Mouse (Mus musculus) heart, embryonic 15.5 days (tissue): ENCODE data around the gene Mon2. TPM values are rescaled to one million over a fixed set of nuclear protein-coding genes. Genes with fewer than 3 reads are reported as not detected.

Experiments used
- ATAC-seq: fragments of 200-750 bp; cut with Nextera tagmentation; replicated peaks from 2 replicates; pipeline ENCODE4 v1.8.0; 2017; ENCODE audit warnings: low read depth, moderate TSS enrichment; ENCODE audit not compliant: insufficient number of reproducible peaks, insufficient read depth, low FRiP score
- H3K27ac ChIP-seq: fragments of 300-500 bp; sonication (generic); 2 replicates; pipeline ENCODE4 v1.5.1; 2015; ENCODE audit warnings: mild to moderate bottlenecking, inconsistent platforms
- H3K27me3 ChIP-seq: fragments of 300-500 bp; sonication (generic); 2 replicates; pipeline ENCODE4 v1.6.1; 2015; ENCODE audit warnings: inconsistent platforms
- H3K36me3 ChIP-seq: fragments of 300-500 bp; sonication (generic); 2 replicates; pipeline ENCODE4 v1.6.1; 2015; ENCODE audit warnings: mild to moderate bottlenecking, inconsistent platforms
- H3K4me1 ChIP-seq: fragments of 300-500 bp; sonication (generic); replicated peaks from 2 replicates; pipeline ENCODE4 v1.6.1; 2015; ENCODE audit warnings: inconsistent platforms
- H3K4me2 ChIP-seq: fragments of 300-500 bp; sonication (generic); 2 replicates; pipeline ENCODE4 v1.6.1; 2015; ENCODE audit warnings: inconsistent platforms, mild to moderate bottlenecking, moderate library complexity
- H3K4me3 ChIP-seq: fragments of 300-500 bp; sonication (generic); 2 replicates; pipeline ENCODE4 v1.5.1; 2015; ENCODE audit warnings: mild to moderate bottlenecking, inconsistent platforms
- H3K9ac ChIP-seq: fragments of 300-500 bp; sonication (generic); 2 replicates; pipeline ENCODE4 v1.6.1; 2015; ENCODE audit warnings: mild to moderate bottlenecking, inconsistent platforms
- H3K9me3 ChIP-seq: fragments of 300-500 bp; sonication (generic); replicated peaks from 2 replicates; pipeline ENCODE4 v1.6.1; 2016; ENCODE audit warnings: inconsistent platforms
- WGBS: fragments of 180-500 bp; shearing (Covaris S2); methylation state at CpG from one replicate; pipeline ENCODE4 v1.1.7; 2015; ENCODE audit warnings: mixed read lengths; 5-methylcytosine and 5-hydroxymethylcytosine counted together
- polyA plus RNA-seq: library from polyadenylated mRNA; unstranded; fragments of >200 nt; fragmentation: Nextera tagmentation; extraction: Ambion mirVana; gene quantifications from 2 replicates; pipeline ENCODE4 v1.2.1, GENCODE M21; 2015

Mon2 gene
- polyA plus RNA-seq, 1 experiment from 2014 or later: 16.5 TPM

GRCm38 (mm10) chr10:122989916-122990315, 86.4 kb downstream of the Mon2 start:
- no peak for ATAC-seq
- H3K4me1 ChIP-seq: peaks cover 44% of the 10 kb centered on the region
- no peak overlapping the region for H3K4me3 ChIP-seq
- no peak overlapping the region for H3K9ac ChIP-seq
- peaks cover 9% of the 10 kb centered on the region; the same call in 1 of the 2 replicates for H3K36me3 ChIP-seq
- no peaks in the 10 kb centered on the region for H3K9me3 ChIP-seq
- peak overlapping the region; percentile 22 for H3K4me2 ChIP-seq
- 72% methylated on average over 9 of the region's 9 CpGs for WGBS
- H3K27ac ChIP-seq: peak overlapping the region; percentile 95
- no peaks in the 10 kb centered on the region for H3K27me3 ChIP-seq

DNA sequence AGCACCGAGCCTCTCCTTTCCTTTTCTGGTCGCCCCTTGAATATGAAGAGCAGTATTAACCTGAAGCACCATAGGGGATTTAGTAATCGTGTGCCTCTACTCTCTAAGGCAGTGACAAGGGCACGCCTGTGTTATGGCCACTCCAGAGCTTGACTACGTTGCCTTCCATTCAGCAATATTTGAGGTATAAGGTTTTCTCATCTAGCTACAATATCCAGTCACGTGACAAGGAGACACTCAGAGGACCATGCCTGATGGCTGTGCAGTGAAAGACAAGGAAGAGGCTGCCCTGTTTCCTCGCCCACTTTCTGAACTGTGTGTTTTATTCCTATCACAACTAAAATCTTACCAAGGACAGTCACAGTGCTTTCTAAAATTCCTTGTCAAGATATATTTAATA, 87.9 kb downstream of the Mon2 start:
- Histone ChIP-seq H3K4me2 (peak overlapping the region; percentile 75), H3K9ac (peak overlapping the region; percentile 29; the same call in 1 of the 2 replicates), H3K27ac (peak overlapping the region; percentile 100), H3K36me3 (no peaks in the 10 kb centered on the region; the same call in 1 of the 2 replicates), H3K4me3 (peak overlapping the region; percentile 26), H3K4me1 (peaks cover 49% of the 10 kb centered on the region), H3K9me3 (no peaks in the 10 kb centered on the region), H3K27me3 (no peaks in the 10 kb centered on the region)
- 55% methylated on average over 7 of the region's 7 CpGs for WGBS
- ATAC-seq: no peak

DNA sequence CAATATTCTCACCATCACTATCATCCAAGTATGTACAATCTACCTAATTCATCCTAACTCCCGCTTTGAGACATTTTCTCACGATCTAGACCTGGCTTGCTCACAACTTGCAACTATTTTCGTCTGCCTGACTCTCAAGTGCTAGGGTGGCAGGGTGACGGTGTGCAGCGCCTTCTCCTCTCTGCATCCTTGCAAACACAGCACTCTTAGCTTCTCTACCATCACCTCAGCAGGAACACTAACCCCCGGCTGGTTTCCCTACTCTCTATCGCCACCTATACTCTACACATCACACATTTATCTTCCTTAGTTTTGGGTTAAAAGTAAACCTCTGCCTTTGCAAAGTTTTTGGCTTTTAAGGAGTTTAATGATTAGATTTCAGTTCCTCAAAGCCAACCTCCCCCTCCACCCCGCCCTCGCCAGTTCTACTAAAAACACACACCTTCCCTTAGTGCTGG, 88.6 kb downstream of the Mon2 start:
- Histone ChIP-seq H3K4me1 (peaks cover 55% of the 10 kb centered on the region), H3K27ac (peak overlapping the region; percentile 100), H3K9me3 (no peaks in the 10 kb centered on the region), H3K4me2 (peak overlapping the region; percentile 75), H3K27me3 (no peaks in the 10 kb centered on the region), H3K9ac (peak overlapping the region; percentile 29; the same call in 1 of the 2 replicates), H3K4me3 (peak overlapping the region; percentile 26), H3K36me3 (no peaks in the 10 kb centered on the region)
- no peak for ATAC-seq
- WGBS: 8% methylated on average over 9 of the region's 9 CpGs

DNA sequence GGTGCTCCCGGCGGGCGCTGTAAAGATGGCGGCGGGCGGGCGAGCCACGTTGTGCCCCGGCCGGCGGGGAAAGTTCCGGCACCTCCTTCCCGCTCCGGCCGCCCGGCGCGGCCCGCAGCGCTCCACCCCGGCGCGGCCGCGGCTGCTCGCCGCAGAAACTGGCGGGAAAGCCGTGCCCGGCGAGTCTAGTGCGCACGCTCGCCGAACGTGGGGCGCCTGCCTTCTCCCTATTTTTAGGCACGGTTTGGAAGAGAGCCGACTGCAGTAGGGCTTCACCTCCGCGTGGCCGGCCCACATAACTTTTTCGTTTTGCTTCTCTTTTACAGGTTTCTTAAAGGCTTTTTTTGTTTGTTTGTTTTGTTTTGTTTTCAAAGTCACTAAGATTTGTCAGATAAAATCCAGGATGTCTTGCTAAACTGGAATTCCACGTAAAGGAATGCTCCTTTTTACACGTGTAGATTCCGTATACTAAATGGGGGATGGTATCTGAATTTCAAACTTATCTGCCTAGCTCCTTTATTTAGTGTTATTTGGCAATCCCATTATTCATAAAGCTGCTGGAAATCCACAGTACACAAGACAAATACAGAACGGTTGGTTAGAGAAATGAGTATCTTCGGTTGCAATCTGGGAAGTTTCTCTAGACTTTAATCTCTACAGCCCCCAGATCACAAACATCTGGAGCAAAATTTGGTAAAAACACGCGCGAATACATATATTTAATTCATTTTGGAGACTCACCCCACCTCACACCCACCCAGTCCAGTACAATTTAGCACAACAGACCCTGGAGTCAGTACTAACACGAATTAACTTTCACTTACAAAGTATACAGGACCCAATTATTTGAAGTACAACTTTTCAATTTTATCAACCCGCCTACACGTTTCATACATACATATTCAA, 89.7 kb downstream of the Mon2 start:
- H3K27me3 ChIP-seq: no peaks in the 10 kb centered on the region
- H3K9ac ChIP-seq: peak overlapping the region; percentile 97
- no peaks in the 10 kb centered on the region for H3K9me3 ChIP-seq
- peak overlapping the region; percentile 100 for H3K27ac ChIP-seq
- peak; percentile 77 for ATAC-seq
- WGBS: 7% methylated on average over 54 of the region's 54 CpGs
- H3K4me2 ChIP-seq: peak overlapping the region; percentile 75
- no peaks in the 10 kb centered on the region for H3K36me3 ChIP-seq
- peaks cover 53% of the 10 kb centered on the region for H3K4me1 ChIP-seq
- peak overlapping the region; percentile 76 for H3K4me3 ChIP-seq

GRCm38 (mm10) chr10:122985515-122986319, 90.6 kb downstream of the Mon2 start:
- peak overlapping the region; percentile 100 for H3K27ac ChIP-seq
- peak overlapping the region; percentile 97 for H3K9ac ChIP-seq
- 2% methylated on average over 61 of the region's 115 CpGs for WGBS
- no peaks in the 10 kb centered on the region for H3K9me3 ChIP-seq
- H3K36me3 ChIP-seq: peaks cover 2% of the 10 kb centered on the region; the same call in 1 of the 2 replicates
- H3K4me2 ChIP-seq: peak overlapping the region; percentile 75
- peaks cover 48% of the 10 kb centered on the region for H3K4me1 ChIP-seq
- ATAC-seq: peak; percentile 88
- no peaks in the 10 kb centered on the region for H3K27me3 ChIP-seq
- peak overlapping the region; percentile 76 for H3K4me3 ChIP-seq

DNA sequence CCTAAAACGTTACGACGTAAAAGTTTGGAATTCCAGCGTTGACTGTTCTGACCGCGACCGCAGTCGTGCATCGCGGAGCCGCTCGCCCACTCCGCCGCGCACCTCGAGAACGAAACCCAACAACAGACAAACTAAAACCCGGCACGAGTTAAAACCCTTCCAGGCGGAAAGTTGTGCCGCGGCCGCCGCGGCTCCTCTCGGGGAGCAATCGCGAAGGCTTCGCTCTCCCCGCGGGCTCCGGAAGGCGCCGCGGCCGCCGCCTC, 91.1 kb downstream of the Mon2 start:
- Histone ChIP-seq H3K4me3 (peak overlapping the region; percentile 76), H3K9me3 (no peaks in the 10 kb centered on the region), H3K27ac (peak overlapping the region; percentile 100), H3K4me2 (peak overlapping the region; percentile 75), H3K36me3 (peaks cover 8% of the 10 kb centered on the region), H3K27me3 (no peaks in the 10 kb centered on the region), H3K4me1 (peaks cover 45% of the 10 kb centered on the region), H3K9ac (peak overlapping the region; percentile 97)
- under 1% methylated on average over 37 of the region's 37 CpGs for WGBS
- no peak for ATAC-seq

GRCm38 (mm10) chr10:122984531-122985251, 91.6 kb downstream of the Mon2 start:
- Histone ChIP-seq H3K9me3 (no peaks in the 10 kb centered on the region), H3K4me3 (peak overlapping the region; percentile 76), H3K4me2 (peak overlapping the region; percentile 75), H3K27me3 (no peaks in the 10 kb centered on the region), H3K36me3 (peaks cover 13% of the 10 kb centered on the region), H3K4me1 (peaks cover 40% of the 10 kb centered on the region), H3K27ac (peak overlapping the region; percentile 100), H3K9ac (peak overlapping the region; percentile 97)
- ATAC-seq: no peak
- 2% methylated on average over 10 of the region's 10 CpGs for WGBS

- Histone ChIP-seq H3K9ac (peak overlapping the region; percentile 97), H3K27me3 (no peaks in the 10 kb centered on the region), H3K4me3 (peak overlapping the region; percentile 76), H3K36me3 (peaks cover 13% of the 10 kb centered on the region), H3K9me3 (no peaks in the 10 kb centered on the region), H3K4me2 (peak overlapping the region; percentile 75), H3K27ac (peak overlapping the region; percentile 100), H3K4me1 (peaks cover 34% of the 10 kb centered on the region)
- no peak for ATAC-seq
- WGBS: 25% methylated on average over 10 of the region's 10 CpGs
These were observed 92.5 kb downstream of the Mon2 start for GRCm38 (mm10) chr10:122983579-122984530.

GRCm38 (mm10) chr10:122982909-122983578, 93.3 kb downstream of the Mon2 start:
- H3K9me3 ChIP-seq: no peaks in the 10 kb centered on the region
- peaks cover 26% of the 10 kb centered on the region for H3K4me1 ChIP-seq
- H3K9ac ChIP-seq: peak overlapping the region; percentile 97; the same call in 1 of the 2 replicates
- H3K4me3 ChIP-seq: peak overlapping the region; percentile 76
- peak overlapping the region; percentile 100 for H3K27ac ChIP-seq
- 29% methylated on average over 11 of the region's 11 CpGs for WGBS
- no peaks in the 10 kb centered on the region for H3K27me3 ChIP-seq
- H3K4me2 ChIP-seq: peak overlapping the region; percentile 75
- ATAC-seq: no peak
- peaks cover 13% of the 10 kb centered on the region for H3K36me3 ChIP-seq

DNA sequence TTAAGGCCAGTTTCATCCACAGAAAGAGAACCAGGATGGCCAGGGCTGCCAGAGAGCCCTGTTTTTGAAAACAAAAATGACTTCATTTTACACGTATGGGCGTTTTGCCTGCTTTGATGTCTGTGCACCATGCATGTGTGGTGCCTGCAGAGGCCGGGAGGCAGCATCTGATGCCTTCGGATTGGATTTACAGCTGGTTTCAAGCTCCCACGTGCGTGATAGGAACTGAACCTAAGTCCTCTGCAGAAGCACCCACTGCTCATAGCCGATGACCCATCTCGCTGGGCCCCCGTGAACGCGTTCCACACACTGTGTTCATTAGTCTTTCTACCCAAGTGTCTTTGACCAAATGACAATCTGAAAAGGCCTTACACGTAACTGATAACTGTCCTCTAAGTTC, 96.2 kb downstream of the Mon2 start:
- Histone ChIP-seq H3K9me3 (no peaks in the 10 kb centered on the region), H3K27me3 (no peaks in the 10 kb centered on the region), H3K36me3 (peaks cover 13% of the 10 kb centered on the region), H3K27ac (no peak overlapping the region), H3K9ac (no peak overlapping the region), H3K4me3 (no peak overlapping the region), H3K4me2 (no peak overlapping the region), H3K4me1 (peaks cover 21% of the 10 kb centered on the region)
- 93% methylated on average over 12 of the region's 12 CpGs for WGBS
- ATAC-seq: no peak
